Mouse (Mus musculus): ENCODE results near the gene Tmem37. TPM values are rescaled to one million over a fixed set of nuclear protein-coding genes. Genes with fewer than 3 reads are reported as not detected.
A peak's percentile ranks its signal among the peaks of the same experiment; 100 is the strongest.

Tmem37 gene
- polyA plus RNA-seq, 1 experiment: 80.4 TPM

DNA sequence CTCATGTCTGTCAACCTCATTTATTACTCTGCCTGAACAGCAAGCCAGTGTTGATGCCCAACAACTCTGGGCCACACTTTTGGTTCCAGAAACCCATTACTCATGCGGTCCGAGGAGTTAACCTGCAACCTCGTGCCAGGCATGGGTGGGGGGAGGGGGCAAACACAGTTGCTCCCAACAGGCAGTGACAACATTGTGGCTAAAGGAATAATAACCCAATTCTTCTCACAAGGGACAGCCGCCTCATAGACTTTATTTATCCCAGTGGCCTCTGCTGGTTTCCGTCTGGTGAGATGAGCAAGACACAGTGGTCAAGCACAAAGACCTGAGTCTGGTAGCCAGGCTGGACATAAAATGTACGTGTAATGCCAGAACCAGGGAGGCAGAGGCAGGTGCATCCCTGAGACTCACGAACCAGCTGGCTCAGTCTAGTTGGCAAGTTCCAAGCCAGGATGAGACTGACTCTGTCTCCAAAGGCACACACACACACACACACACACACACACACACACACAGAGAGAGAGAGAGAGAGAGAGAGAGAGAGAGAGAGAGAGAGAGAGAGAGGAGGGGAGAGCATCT lies 38.3 kb downstream of the Tmem37 start:
- H3K4me2 ChIP-seq (ENCODE audit: low read depth): peak overlapping the region; percentile 46
- no peak overlapping the region for H3ac ChIP-seq (ENCODE audit: control insufficient read depth, insufficient read length)
- H3K79me2 ChIP-seq (ENCODE audit: control insufficient read depth, insufficient read depth): no peaks in the 10 kb centered on the region
- H3K36me3 ChIP-seq (ENCODE audit: control insufficient read depth, insufficient read depth): no peaks in the 10 kb centered on the region
- no peaks in the 10 kb centered on the region for H3K27me3 ChIP-seq (ENCODE audit: control insufficient read depth, insufficient read depth, insufficient read length)
- no peak overlapping the region for H3K4me3 ChIP-seq
- TF ChIP-seq SRF (IDR thresholded peaks at IDR 0.05; ENCODE audit: control insufficient read depth, insufficient read length, low read depth) (no peak), POLR2A (IDR thresholded peaks at IDR 0.05; ENCODE audit: insufficient read length, low read depth) (no peak), CEBPB (IDR thresholded peaks at IDR 0.05; ENCODE audit: insufficient read depth, poor library complexity, severe bottlenecking) (no peak), MYOG (IDR thresholded peaks at IDR 0.05; ENCODE audit: control insufficient read depth in 1 of 3, insufficient read depth in 1 of 3, insufficient read length in 2 of 3, low read depth in 2 of 3) (peak; percentile 66 to 78 (median 70)), USF1 (IDR thresholded peaks at IDR 0.05; ENCODE audit: low read depth) (no peak), TCF3 (IDR thresholded peaks at IDR 0.05; ENCODE audit: insufficient read length, low read depth) (peak; percentile 31), POLR2AphosphoS2 (IDR thresholded peaks at IDR 0.05; ENCODE audit: insufficient read length, low read depth) (no peak), REST (IDR thresholded peaks at IDR 0.05; ENCODE audit: insufficient read depth, insufficient read length) (no peak), MAX (IDR thresholded peaks at IDR 0.05; ENCODE audit: low read depth) (no peak), TCF12 (IDR thresholded peaks at IDR 0.05; ENCODE audit: insufficient read depth, poor library complexity, severe bottlenecking) (peak; percentile 48), MYOD1 (IDR thresholded peaks at IDR 0.05; ENCODE audit: control insufficient read depth in 1 of 3, insufficient read length in 2 of 3, low read depth in 2 of 3) (peak; percentile 2 to 89 (median 84)), E2F4 (IDR thresholded peaks at IDR 0.05; ENCODE audit: insufficient read depth) (no peak)

GRCm38 (mm10) chr1:120034793-120035192 lies 39.1 kb downstream of the Tmem37 start:
- H3K79me2 ChIP-seq (ENCODE audit: control insufficient read depth, insufficient read depth): no peaks in the 10 kb centered on the region
- H3ac ChIP-seq (ENCODE audit: control insufficient read depth, insufficient read length): no peak overlapping the region
- H3K36me3 ChIP-seq (ENCODE audit: control insufficient read depth, insufficient read depth): no peaks in the 10 kb centered on the region
- no peak overlapping the region for H3K4me3 ChIP-seq
- peak overlapping the region; percentile 46 for H3K4me2 ChIP-seq (ENCODE audit: low read depth)
- no peak for TF ChIP-seq USF1 (IDR thresholded peaks at IDR 0.05; ENCODE audit: low read depth)
- TF ChIP-seq MYOG (IDR thresholded peaks at IDR 0.05; ENCODE audit: control insufficient read depth in 1 of 3, insufficient read depth in 1 of 3, insufficient read length in 2 of 3, low read depth in 2 of 3): peak in 1 of 3 experiments; percentile 77
- peak in 2 of 3 experiments; percentile 50 to 68 for TF ChIP-seq MYOD1 (IDR thresholded peaks at IDR 0.05; ENCODE audit: control insufficient read depth in 1 of 3, insufficient read length in 2 of 3, low read depth in 2 of 3)
- H3K27me3 ChIP-seq (ENCODE audit: control insufficient read depth, insufficient read depth, insufficient read length): no peaks in the 10 kb centered on the region

DNA sequence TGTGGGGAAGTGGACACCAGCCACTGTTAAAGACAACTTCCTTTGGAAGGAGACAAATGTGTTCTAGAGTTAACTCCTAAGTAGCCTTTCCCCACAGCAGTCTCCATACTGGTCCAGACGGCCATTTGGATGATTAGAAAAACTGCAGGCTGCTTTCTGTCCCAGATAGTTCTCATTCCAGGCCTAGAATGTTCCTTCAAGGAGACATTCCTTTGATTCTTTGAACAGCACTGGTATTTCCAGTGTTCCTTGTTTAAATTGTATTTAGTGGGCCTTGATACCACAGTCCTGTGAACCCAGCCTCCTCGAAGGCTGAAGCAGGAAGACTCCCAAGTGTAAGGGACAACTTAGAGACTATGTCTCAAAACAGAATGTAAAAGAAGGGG lies 40.4 kb downstream of the Tmem37 start:
- Histone ChIP-seq H3K27me3 (ENCODE audit: control insufficient read depth, insufficient read depth, insufficient read length) (no peaks in the 10 kb centered on the region), H3K36me3 (ENCODE audit: control insufficient read depth, insufficient read depth) (no peaks in the 10 kb centered on the region), H3K4me2 (ENCODE audit: low read depth) (no peak overlapping the region), H3K4me3 (no peak overlapping the region), H3K79me2 (ENCODE audit: control insufficient read depth, insufficient read depth) (no peaks in the 10 kb centered on the region), H3ac (ENCODE audit: control insufficient read depth, insufficient read length) (no peak overlapping the region)
- no peak for TF ChIP-seq POLR2AphosphoS2 (IDR thresholded peaks at IDR 0.05; ENCODE audit: insufficient read length, low read depth)
- TF ChIP-seq MYOG (IDR thresholded peaks at IDR 0.05; ENCODE audit: control insufficient read depth in 1 of 3, insufficient read depth in 1 of 3, insufficient read length in 2 of 3, low read depth in 2 of 3): no peak

- H3K4me2 ChIP-seq (ENCODE audit: low read depth): no peak overlapping the region
- no peaks in the 10 kb centered on the region for H3K27me3 ChIP-seq (ENCODE audit: control insufficient read depth, insufficient read depth, insufficient read length)
- no peak overlapping the region for H3ac ChIP-seq (ENCODE audit: control insufficient read depth, insufficient read length)
- no peaks in the 10 kb centered on the region for H3K36me3 ChIP-seq (ENCODE audit: control insufficient read depth, insufficient read depth)
- TF ChIP-seq POLR2AphosphoS2 (IDR thresholded peaks at IDR 0.05; ENCODE audit: insufficient read length, low read depth): no peak
- TF ChIP-seq SRF (IDR thresholded peaks at IDR 0.05; ENCODE audit: control insufficient read depth, insufficient read length, low read depth): no peak
- TF ChIP-seq MAX (IDR thresholded peaks at IDR 0.05; ENCODE audit: low read depth): no peak
- no peak for TF ChIP-seq TCF3 (IDR thresholded peaks at IDR 0.05; ENCODE audit: insufficient read length, low read depth)
- TF ChIP-seq MYOD1 (IDR thresholded peaks at IDR 0.05; ENCODE audit: control insufficient read depth in 1 of 3, insufficient read length in 2 of 3, low read depth in 2 of 3): no peak
- no peak for TF ChIP-seq POLR2A (IDR thresholded peaks at IDR 0.05; ENCODE audit: insufficient read length, low read depth)
- TF ChIP-seq MYOG (IDR thresholded peaks at IDR 0.05; ENCODE audit: control insufficient read depth in 1 of 3, insufficient read depth in 1 of 3, insufficient read length in 2 of 3, low read depth in 2 of 3): no peak
- no peak for TF ChIP-seq E2F4 (IDR thresholded peaks at IDR 0.05; ENCODE audit: insufficient read depth)
- H3K79me2 ChIP-seq (ENCODE audit: control insufficient read depth, insufficient read depth): no peaks in the 10 kb centered on the region
- H3K4me3 ChIP-seq: no peak overlapping the region
These were observed 40.9 kb downstream of the Tmem37 start for GRCm38 (mm10) chr1:120032804-120033468.

- Histone ChIP-seq H3K4me3 (no peak overlapping the region), H3ac (ENCODE audit: control insufficient read depth, insufficient read length) (no peak overlapping the region), H3K36me3 (ENCODE audit: control insufficient read depth, insufficient read depth) (no peaks in the 10 kb centered on the region), H3K4me2 (ENCODE audit: low read depth) (no peak overlapping the region), H3K27me3 (ENCODE audit: control insufficient read depth, insufficient read depth, insufficient read length) (no peaks in the 10 kb centered on the region), H3K79me2 (ENCODE audit: control insufficient read depth, insufficient read depth) (no peaks in the 10 kb centered on the region)
- TF ChIP-seq TCF12 (IDR thresholded peaks at IDR 0.05; ENCODE audit: insufficient read depth, poor library complexity, severe bottlenecking) (no peak), REST (IDR thresholded peaks at IDR 0.05; ENCODE audit: insufficient read depth, insufficient read length) (no peak), MAX (IDR thresholded peaks at IDR 0.05; ENCODE audit: low read depth) (no peak), SRF (IDR thresholded peaks at IDR 0.05; ENCODE audit: control insufficient read depth, insufficient read length, low read depth) (no peak), USF1 (IDR thresholded peaks at IDR 0.05; ENCODE audit: low read depth) (no peak), TCF3 (IDR thresholded peaks at IDR 0.05; ENCODE audit: insufficient read length, low read depth) (no peak), MYOD1 (IDR thresholded peaks at IDR 0.05; ENCODE audit: control insufficient read depth in 1 of 3, insufficient read length in 2 of 3, low read depth in 2 of 3) (no peak), CEBPB (IDR thresholded peaks at IDR 0.05; ENCODE audit: insufficient read depth, poor library complexity, severe bottlenecking) (no peak), POLR2A (IDR thresholded peaks at IDR 0.05; ENCODE audit: insufficient read length, low read depth) (no peak), E2F4 (IDR thresholded peaks at IDR 0.05; ENCODE audit: insufficient read depth) (no peak), MYOG (IDR thresholded peaks at IDR 0.05; ENCODE audit: control insufficient read depth in 1 of 3, insufficient read depth in 1 of 3, insufficient read length in 2 of 3, low read depth in 2 of 3) (no peak)
These were observed 43.4 kb downstream of the Tmem37 start for GRCm38 (mm10) chr1:120030474-120030873.

Data from myocyte (in vitro differentiated cells).